Mouse (Mus musculus): ENCODE results near the gene Rras2. TPM values are rescaled to one million over a fixed set of nuclear protein-coding genes. Genes with fewer than 3 reads are reported as not detected.
A peak's percentile ranks its signal among the peaks of the same experiment; 100 is the strongest.

The Rras2 gene
- total RNA-seq, 1 experiment from 2014 or later, result 36.1 TPM

- DNase-seq, result no peak
Observed at GRCm38 (mm10) chr7:114114976-114115375, 2.6 kb downstream of the Rras2 start.

GRCm38 (mm10) chr7:114114284-114114683 lies 3.3 kb downstream of the Rras2 start:
- DNase-seq, result no peak

GRCm38 (mm10) chr7:114110500-114110899 lies 7.1 kb downstream of the Rras2 start:
- DNase-seq, result no peak

- peak; percentile 16 for DNase-seq
Observed at GRCm38 (mm10) chr7:114105886-114106285, 11.7 kb downstream of the Rras2 start.

- DNase-seq, result no peak
Observed at GRCm38 (mm10) chr7:114103629-114104347, 13.8 kb downstream of the Rras2 start.

GRCm38 (mm10) chr7:114103152-114103551 lies 14.4 kb downstream of the Rras2 start:
- DNase-seq, result no peak

- DNase-seq, result no peak
Observed at GRCm38 (mm10) chr7:114102609-114103008, 15.0 kb downstream of the Rras2 start.

DNA sequence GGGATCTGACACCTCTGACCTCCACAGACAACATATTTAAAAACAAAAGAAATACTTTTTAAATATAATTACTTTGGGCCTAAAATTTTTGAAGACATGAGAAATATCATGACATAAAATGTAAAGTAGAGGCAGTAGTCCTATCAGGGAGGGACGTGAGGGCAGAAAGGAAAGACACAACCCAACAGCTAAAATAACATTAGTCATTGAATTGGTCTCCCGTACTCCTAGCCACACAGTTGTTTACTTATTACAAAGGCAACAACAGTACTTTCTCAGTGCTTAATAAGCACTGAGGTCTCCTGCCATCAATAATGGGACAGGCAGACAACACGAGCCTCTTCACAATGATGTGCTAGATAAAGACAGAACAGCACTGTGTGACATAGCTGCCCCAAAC lies 16.2 kb downstream of the Rras2 start:
- no peak for DNase-seq

- DNase-seq, result no peak
Observed at GRCm38 (mm10) chr7:114093548-114094174, 23.9 kb downstream of the Rras2 start.

DNA sequence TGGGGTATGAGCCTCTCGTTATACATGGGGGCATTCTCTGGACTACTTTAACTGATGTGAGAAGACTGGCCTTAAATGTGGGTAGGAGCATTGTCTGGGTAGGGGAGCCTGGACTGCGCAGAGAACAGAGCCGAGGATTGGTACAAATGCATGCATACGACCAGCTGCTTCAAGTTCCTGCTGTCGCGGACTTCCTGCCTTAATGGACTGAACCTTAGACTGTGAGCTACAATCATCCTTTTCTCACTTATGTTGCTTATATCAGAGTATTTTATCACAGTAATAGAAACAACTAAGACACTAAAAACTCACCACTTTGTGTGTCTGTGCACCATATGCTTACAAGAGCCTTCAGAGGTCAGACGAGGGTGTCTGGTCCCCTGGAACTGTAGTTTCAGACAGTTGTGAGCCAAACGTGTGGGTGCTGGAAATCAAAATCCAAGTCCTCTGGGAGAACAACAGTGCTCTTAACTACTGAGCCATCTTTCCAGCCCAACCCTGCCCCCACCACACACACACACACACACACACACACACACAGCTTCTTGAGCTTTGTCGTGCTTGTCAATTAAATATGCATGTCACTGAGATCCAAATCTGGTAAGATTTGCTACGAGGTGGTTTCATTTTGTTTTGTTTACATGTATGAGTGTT lies 26.6 kb downstream of the Rras2 start:
- no peak for DNase-seq

GRCm38 (mm10) chr7:114090231-114090630 lies 27.4 kb downstream of the Rras2 start:
- no peak for DNase-seq

DNA sequence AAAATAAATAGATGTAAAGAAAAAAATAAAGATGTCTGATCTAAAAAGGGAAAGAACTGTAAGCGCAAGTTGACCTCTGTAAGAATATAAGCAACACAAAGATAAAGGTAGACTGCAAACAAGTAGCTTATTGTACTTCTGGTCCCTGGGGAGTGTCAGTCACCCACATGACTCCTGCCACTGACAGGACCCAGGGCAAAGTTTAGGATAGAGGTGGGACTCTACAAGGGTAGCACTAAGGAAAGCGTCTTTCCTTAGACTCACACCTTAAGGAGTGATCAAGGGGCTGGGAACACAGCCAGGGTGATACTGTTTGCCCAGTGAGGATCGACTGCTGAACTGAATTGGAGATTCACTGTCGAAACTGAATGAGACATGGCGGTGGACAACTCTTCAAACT lies 28.7 kb downstream of the Rras2 start:
- DNase-seq, result no peak

- no peak for DNase-seq
Observed at GRCm38 (mm10) chr7:114087986-114088385, 29.6 kb downstream of the Rras2 start.

DNA sequence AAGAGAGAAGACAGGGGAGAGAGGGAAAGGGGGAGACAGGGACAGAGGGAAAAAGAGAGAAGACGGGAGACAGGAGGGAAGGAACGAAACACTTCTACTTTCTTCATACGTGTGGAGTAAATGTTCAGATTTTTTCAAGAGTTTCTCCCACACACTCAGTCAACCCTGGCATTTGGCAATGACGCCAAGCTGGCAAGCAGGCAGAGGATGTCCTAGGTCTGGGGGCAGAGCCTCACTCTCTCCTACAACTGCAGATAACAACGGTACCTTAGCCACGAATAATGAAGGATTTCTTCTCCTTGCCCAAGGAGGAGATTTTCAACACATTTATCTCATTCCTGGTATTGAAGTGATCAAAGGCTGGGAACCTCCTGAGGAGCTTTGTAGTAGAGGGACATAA lies 30.2 kb downstream of the Rras2 start:
- DNase-seq, result peak; percentile 71

GRCm38 (mm10) chr7:114086021-114086710 lies 31.4 kb downstream of the Rras2 start:
- DNase-seq, result no peak

- DNase-seq, result no peak
Observed at GRCm38 (mm10) chr7:114083760-114084159, 33.8 kb downstream of the Rras2 start.

DNA sequence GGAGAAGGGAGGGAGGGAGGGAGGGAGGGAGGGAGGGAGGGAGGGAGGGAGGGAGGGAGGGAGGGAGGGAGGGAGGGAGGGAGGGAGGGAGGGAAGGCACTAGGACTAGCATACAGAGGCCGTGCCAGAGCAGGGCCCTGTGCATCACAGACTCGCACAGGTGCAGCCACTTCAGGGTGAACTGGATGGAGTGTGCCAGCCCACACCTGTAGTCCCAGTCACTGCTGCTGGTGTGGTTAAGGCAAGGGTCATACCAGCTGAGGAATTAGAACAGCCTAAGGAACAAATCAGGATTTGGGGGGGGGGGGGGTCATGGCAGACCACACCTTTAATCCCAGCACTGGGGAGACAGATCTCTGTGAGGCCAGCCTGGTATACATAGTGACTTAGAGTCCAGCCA lies 34.5 kb downstream of the Rras2 start:
- no peak for DNase-seq

- DNase-seq, result no peak
Observed at GRCm38 (mm10) chr7:114081633-114082420, 35.8 kb downstream of the Rras2 start.

- no peak for DNase-seq
Observed at GRCm38 (mm10) chr7:114080250-114080649, 37.3 kb downstream of the Rras2 start.

GRCm38 (mm10) chr7:114079343-114079742 lies 38.2 kb downstream of the Rras2 start:
- no peak for DNase-seq

GRCm38 (mm10) chr7:114074595-114074994 lies 43.0 kb downstream of the Rras2 start:
- no peak for DNase-seq

GRCm38 (mm10) chr7:114074133-114074532 lies 43.4 kb downstream of the Rras2 start:
- DNase-seq, result no peak

Data from adrenal gland, postnatal 14 days (tissue).